Mouse (Mus musculus) granulocyte monocyte progenitor cell, adult 5-6 weeks (primary cell): ENCODE results near the gene Spns3. TPM values are rescaled to one million over a fixed set of nuclear protein-coding genes. Genes with fewer than 3 reads are reported as not detected.
A peak's percentile ranks its signal among the peaks of the same experiment; 100 is the strongest.

Experiments used
- ATAC-seq: replicated peaks from 2 replicates; pipeline ENCODE4 v1.8.0; 2016; ENCODE audit warnings: mild to moderate bottlenecking, moderate TSS enrichment, inconsistent platforms; ENCODE audit not compliant: poor library complexity, severe bottlenecking
- total RNA-seq, 2 experiments: library from RNA; stranded (forward) in 1 of 2; stranded (reverse) in 1 of 2; fragments of 200-712, 200-1000 nt in 1 of 2; fragments of >200 nt in 1 of 2; fragmentation: Nextera tagmentation in 1 of 2; gene quantifications; 2 replicates each; pipeline ENCODE4 v1.2.3; 2014 to 2017

Spns3 gene
- total RNA-seq (2014; fragmentation: Nextera tagmentation), result 32.1 and 46.2 TPM in 2 replicates
- total RNA-seq (2017), result 21.8 and 23.0 TPM in 2 replicates

DNA sequence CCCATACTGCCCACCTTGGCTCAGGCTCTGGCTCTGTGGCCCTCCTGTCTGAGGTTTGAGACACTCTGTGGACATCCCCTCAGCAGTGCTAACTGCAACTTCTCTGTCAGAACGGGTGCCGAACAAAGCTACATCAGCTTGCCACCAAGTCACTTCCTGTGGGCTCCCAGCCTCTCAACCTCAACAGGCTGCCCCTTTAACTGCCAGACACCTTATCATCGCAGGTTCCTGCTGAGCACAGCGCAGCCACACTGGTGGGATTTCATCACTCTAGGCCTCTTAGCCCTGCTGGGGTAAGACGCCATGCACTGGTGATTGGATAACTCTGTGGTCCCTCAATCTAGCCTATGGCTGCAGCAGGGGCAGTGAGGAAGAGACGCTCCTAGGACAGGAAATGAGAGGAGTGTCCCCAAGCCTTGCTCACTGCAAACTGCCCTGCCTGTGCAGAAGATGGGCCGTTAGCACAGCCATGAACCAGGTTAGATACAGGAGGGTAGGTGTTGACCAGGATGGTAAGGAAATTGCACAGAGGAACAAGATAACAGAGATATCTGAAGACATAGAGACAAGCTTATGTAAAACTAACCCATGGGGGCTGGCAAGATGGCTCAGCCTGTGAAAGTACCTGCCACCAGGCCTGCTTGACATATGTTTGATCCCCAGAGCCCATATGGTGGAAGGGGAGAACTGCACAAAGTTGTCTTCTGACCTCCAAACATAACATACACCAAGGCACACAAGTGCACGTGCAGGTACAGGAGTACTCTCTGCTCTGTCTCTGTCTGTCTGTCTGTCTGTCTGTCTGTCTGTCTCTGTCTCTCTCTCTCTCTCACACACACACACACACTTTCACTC is at the start of gene Spns3:
Spns3 (minus strand) TSS at position 373 of the 855 bp plus-strand sequence.
- ATAC-seq, result peak; percentile 84

DNA sequence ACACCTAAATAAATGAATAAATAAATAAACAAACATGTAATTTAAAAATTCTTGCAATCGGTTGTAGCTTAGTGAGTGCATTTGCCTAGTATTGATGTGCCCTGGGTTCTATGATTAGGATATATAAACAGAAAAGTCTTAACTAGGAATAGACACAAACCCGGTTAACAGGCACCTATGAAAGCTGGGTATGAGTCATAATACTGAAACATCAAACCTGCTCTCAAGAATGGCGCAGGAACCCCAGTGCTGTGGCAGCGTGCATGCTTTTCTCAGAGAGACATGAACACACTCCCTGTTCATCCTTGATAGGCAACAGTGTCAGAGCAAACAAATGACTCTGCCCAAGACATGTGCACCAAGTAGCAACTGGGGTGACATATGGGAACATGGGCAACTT is 47.5 kb upstream of the Spns3 start:
- no peak for ATAC-seq

DNA sequence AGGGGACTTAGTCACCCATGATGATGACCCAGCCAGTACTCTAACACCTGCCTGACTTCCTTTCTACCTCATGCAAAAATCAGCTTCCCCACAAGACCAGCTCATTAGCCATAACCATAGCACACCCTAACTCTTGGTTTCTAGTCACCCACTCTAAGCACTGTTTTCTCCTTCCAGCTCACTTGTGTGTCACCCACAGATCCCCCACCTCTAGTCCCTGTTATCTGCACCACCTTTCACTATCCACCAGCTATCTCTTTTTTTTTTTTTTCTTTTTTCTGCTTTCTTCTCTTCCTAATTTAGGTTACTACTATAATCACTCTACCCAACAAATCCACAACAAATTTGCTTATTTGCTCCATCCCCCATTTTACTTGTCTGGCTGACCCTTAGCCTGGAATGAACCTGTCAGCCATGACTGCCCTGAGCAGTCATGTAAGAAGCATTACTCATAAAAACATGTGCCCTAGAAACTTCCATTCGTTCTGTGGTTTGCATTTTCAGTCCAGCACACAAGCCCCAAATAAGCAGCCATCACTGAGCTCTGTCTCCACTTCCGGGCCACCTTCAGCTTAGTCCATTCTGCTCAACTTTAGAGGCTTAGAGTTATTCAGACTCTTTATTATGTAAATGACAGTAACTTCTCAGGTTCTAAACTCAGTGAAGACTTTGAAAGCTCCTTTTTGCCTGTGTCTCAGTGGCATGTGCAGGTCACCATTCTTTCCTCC is 44.9 kb upstream of the Spns3 start:
- no peak for ATAC-seq

DNA sequence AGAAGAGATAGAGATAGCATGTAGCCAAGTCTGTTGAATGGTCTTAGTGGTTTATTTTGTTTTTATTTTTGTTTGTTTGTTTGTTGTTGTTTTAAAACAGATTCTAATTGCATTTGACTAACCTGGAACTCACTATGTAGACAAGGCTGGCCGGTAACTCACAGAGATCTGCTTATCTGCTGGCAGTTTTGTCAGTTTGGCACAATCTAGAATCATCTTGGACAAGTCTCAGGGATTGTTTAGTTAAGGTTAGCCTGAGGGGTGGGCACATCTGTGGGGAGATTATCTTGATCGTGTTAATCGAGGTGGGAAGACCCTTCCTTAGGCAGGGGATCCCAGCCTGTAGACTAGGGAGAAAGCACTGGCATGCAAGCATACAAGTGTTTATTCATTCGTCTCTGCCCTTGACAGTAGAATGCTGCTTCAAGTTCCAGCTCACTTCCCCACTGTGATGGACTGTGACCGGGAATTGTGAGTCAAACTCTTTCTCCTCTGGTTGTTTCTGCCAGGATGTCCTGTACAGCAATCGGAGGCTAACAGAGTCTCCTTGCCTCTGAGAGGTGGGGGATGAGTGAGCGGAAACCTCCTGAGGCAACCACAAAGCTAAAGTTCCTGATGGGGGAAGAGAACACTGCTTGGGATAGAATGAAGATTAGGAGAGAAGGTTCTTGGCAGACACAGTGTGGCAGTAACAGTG is 37.4 kb upstream of the Spns3 start:
- no peak for ATAC-seq

DNA sequence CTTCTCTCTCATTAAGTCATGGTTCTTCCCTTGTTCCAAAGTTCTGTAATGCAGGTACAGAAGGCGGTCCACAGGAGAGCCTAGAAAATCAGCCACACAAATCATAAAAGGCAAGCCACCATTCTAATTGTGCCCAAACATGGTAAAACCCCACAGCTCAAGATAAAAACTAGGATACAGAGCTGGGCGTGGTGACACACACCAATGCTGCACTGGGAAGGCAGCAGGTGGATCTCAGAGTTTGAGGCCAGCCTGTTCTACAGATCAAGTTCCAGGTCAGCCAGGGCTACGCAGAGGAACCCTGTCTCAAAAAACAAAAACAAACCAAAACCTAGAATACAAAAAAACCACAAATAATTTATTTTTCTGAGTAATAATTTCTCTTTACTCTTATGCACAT is 36.3 kb upstream of the Spns3 start:
- ATAC-seq, result no peak

DNA sequence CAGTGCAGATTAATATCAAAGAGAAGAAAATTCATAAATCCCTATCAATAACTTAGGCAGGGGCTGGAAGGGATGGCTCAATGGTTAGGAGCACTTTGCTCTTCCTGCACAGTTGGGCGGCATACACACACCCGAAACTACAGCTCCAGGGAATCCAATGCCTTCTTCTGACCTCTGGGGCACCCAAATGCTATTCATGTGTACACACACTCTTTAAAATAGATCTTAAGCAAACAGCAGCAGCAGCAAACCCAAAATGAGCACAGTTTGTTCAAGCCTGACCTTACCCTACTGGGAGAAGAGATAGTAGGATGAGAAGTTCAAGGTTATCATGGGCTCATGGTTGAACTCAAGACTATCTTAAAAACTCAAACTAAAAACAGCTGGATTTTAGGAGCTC is 32.8 kb upstream of the Spns3 start:
- ATAC-seq, result no peak

DNA sequence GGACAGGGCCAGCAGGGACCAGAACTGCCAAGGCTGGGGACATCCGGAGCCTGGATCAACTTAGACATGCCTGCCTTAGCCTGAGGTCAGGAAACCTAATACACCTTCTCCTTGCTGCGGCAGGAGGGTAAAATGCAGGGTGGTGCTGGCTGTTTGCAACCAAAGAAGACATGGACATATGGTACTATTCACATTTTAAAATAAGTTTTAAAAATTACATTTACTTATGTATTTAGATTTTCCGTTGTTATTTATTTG is 32.1 kb upstream of the Spns3 start:
- no peak for ATAC-seq

DNA sequence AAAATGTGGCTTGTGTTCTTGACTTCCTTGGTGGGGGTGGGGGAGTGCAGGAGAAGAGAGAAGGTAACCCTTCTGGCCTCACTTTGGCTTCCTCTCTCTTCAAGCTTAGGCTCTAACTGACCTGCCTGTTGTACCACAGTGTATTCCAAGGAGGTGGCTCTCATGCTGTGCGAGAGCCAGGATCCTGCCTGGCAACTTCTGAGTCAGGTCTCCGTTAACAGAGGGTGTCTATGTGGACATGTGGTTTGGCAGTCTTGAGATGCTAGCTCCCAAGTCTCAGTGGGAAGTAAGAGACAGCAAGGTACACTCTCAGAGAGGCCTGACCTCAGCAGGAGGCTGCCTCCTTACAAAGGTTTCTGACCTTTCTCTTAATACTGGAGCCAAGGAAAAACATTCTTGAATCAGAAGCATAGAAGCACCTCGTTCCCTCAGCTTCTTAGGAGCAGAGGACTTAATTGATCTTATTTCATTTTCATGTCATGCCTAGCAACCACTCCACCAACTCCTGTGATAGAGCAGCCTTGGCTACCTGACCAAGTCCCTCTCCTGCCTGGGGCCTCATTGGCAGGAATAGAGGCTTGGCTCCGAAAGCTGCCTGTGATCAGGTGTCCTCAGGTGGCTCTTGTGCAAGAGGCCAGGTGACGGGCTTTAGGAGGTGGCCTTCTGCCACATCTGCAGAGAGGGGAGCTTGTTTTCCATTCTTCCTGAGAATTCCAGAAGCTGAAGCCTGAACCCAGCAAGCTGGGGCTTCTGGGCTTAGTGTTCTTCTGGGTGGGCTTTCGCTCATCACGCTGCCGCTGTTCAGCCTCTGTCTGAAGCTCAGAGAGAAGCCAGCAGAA is 31.5 kb upstream of the Spns3 start:
- no peak for ATAC-seq

DNA sequence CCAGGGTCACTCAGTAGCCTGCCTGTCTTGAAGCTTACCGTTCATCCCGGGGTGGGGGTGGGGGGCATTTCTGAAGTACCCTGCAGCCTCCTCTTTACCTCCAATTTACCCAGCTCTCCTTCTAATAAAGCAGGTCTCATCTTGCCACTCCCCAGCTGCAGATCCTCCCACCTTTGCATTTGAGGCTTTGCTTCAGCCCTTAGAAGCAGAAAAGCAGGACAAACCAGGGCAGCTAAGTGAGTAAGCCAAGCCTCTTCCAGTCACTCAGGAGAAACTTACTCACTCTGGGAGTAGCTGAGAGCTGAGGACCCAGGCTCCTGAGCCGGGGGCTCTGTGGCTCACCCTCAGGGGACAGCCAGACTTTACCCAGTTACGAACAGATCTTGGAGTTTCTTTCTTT is 28.2 kb upstream of the Spns3 start:
- ATAC-seq, result no peak

DNA sequence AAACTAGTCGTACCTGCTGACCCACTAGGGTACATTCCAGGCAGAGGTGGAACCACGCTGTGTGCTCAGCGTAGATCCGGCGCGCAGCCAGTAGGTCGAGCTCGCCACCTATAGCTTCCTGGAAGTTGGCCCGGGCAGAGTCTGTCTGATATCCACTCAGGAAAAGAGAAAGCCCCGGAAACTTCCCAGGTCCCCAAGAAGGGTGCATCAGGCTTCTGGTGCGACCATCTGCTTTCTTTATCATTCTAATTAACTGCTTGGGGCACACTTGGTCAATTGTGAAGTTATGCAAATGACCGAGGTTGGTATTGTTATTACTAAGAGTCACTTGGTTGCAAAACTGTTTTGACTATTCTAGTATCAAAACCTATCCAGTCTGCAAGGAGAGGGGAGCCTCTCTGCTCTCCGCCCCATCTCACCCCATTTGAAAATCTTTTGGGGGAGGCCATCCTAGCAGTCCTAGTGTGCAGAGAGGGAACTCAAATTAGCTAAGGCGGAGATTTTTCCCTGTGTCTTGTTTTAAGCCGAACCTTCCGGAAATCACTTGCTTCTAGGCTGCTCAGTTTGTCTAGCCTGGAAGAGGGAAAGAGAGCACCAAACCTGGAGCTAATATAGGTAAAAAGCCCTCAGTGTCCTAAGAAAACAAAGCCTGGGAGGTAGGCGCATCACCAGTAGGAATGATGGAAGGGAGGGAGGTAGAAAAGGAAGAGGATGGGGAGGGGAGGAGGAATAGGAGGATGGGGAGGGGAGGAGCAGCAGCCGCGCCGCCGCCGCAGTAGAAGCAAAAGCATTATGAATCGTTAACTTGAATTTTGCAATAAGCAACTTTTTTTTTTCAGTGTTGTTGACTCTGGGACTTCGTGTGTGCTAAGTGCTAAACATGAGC is 26.4 kb upstream of the Spns3 start:
- ATAC-seq, result peak; percentile 50

DNA sequence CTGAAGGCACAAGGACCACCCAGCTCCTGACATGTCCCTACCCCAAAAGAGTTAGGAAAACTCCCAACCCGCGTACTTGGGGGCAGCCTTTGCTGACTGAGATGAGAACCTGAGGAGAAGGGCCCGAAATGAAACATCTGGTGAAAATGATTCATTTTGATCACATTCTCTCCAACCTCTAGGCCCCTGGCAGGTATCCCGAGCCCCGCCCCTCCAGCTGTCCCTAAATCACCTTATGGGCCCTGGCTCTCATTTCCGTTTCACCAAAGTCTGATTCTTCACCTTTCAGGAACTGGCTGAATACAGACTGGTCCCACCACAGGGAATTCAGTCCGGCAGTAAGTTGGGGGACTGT is 25.8 kb upstream of the Spns3 start:
- ATAC-seq, result no peak

DNA sequence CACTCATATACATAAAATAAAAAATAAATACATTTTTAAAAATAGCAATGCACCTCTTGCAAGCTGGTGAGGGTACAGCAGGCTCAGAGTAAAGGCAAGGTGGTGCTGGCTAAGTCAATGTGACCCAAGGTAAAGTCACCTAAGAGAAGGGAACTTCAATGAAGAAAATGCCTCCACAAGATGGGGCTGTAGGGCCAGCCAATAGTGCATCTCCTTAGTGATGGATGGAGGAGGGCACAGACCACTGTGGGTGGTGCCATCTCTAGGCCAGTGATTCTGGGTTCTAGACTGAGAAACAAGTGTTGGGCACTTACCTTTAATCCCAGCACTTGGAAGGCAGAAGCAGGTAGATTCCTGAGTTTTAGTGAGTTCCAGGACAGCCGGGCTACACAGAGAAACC is 23.5 kb upstream of the Spns3 start:
- peak; percentile 39; the same call in 1 of the 2 replicates for ATAC-seq

DNA sequence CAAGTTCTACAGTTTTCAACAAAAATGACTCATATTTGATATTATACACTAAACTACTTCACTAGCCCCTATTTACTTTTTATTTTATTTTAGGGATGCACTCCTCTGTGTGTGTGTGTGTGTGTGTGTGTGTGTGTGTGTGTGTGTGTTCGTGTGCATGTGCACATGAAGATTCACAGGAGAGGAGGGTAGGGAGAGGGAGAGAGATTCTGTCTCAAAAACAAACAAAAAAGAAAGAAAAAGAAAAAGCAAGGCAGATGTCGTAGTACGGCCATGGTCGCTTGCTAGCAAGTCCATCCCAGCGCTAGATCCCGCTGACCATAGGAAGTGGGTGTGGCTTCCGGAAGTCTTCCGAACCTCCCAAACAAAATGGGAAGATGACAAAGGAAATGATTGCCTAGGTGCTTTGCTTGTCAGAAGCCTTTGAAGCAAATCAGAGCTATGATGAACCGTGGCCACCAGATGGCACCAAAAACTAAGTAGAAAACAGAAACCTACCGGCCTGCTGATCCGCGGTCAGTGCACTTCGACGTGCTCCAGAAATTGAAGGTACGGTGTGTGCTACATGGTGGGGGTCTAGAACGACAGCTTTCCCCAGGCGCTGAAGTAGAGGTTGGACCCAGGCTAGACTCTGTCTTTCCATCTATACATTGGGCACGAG is 20.1 kb upstream of the Spns3 start:
- ATAC-seq, result peak; percentile 90

DNA sequence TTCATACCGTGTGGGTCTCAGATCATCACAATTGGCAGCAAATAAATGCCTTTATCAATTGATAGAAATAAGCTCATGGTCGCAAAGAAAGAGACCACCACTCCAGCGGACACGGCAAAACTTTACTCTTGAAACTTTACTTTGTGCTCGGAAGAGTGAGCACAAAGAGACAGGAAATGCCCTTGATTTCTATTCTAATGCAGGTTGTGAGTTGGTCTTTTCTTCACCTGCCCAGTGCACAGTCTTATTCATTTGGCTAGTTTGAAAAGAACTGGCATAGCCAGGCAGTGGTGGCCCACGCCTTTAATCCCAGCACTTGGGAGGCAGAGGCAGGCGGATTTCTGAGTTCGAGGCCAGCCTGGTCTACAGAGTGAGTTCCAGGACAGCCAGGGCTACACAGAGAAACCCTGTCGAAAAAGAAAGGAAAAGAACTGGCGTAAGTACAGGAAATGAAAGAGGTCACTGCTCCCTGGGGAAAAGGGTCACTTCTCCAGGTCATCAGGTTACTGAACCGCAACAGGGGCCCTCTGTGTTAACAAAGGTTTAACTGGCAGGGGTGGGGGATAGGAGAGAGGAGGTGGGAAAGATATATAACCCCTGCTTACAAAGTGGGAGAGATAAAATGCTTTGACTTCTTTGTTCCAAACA is 19.5 kb upstream of the Spns3 start:
- no peak for ATAC-seq

DNA sequence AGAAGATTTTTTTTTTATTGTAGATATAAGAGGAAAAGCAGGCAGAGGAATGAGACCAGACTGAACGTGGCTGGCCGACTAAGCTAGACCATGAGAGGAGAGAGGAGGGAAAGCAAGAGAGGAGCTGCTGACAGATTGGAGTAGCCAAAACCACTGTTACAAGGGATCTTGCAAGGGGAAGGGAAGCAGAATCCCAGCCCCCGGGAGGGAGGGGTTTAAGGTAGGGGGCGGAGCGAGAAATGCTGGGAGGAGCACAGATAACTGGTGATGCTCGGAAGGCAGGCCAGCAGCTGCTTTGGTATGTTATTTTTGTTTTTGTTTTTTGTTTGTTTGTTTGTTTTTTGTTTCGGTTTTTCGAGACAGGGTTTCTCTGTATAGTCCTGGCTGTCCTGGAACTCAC is 18.7 kb upstream of the Spns3 start:
- peak; percentile 50 for ATAC-seq

DNA sequence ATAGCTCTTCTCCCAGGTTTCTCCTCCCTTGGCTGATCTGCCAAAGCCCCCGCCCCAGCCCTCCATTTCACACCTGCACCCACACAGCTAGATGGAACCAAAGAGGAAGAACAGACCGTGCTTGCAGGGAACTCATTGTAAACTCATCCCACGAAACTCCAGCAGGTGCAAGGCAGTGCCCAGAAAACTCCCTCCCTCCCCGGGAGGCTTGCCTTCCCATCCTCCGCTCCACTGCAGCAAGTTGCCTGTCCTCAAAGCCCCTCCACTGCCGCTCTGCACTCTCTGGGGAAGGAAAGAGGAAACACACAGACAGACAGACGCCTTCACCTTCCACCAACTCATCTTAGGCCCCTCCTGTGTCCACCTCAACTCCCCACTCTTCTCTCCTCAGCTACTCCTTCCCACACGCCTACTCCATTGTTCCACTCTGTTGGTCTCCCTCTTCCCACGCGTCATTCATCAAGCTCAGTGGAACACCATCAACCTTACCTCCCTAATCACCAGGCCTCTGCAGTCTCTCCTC is 16.6 kb upstream of the Spns3 start:
- no peak for ATAC-seq

DNA sequence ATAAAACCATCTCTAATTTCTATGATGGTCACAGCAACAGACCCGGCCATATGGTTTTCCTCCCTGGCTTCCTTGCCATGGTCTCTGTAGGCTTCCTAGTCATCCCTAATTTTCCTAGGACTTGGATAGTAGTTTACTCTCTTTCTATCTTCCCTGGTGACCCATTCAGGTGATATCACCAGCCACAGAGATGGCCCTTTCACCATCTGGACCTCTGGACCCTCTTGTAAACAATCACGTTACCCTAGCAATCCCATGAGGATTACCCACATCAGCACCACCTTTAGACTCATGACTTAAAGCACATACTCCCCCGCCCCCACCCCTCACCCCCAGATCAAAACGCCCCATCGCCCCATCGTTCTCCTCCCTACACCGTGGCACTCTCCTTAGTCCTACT is 16.0 kb upstream of the Spns3 start:
- ATAC-seq, result no peak

DNA sequence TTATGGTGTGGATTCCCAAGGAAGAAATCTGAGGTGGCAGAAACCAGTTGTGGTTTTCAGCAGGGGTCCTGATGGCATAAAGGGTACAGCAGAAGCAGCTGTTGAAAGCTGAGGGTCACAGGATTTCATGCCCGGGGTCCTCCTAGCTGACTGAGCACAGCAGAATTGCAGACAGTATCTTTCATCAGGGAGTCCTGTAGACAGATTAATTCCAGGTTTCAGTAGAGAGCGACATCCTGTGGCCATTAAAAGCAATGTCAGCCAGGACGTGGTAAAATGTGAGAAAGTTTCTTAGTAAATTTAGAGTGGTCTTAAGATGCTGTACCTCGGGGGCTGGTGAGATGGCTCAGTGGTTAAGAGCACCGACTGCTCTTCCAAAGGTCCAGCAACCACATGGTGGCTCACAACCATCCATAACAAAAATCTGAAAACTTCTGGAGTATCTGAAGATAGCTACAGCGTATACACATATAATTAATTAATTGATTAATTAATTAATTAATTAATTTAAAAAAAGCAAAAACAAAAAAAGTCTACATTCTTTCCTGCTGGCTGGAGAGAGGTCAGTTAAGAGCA is 14.0 kb upstream of the Spns3 start:
- ATAC-seq, result peak; percentile 84
